Mouse (Mus musculus): ENCODE measurements around the gene Plekhm2.

DNA sequence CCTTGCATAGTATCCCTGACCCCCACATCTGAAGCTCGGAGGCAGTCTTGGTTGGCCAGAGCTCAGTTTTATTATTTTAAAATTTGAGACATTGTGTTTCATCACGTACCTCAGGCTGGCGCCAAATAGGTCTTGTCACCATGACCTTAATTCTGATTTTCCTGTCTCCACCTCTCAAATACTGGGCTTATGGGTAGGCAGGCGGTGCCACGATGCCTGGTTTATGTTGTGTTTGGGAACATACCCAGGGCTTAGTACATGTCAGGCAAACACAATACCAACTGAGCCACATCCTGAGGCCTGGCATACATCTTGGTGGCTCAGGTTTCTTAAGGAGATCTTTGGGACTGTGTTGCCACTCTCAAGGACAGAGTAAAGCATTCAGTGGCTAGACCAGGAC lies 42.1 kb downstream of the Plekhm2 start:
- TF ChIP-seq CTCF (IDR thresholded peaks at IDR 0.05; ENCODE audit: low read depth): no peak
- no peak for TF ChIP-seq EP300 (optimal IDR thresholded peaks at IDR 0.05)

All from stomach, postnatal 0 days (tissue).